Mouse (Mus musculus) left cerebral cortex, adult 9 months (tissue): ENCODE measurements around the gene Isg15.
A peak's percentile ranks its signal among the peaks of the same experiment; 100 is the strongest.

Source experiments
- DNase-seq, 2 experiments: peaks; one replicate each; pipeline ENCODE4 v3.0.0; 2022; ENCODE audit warnings: low spot score in 2 of 2

The Isg15 gene

GRCm38 (mm10) chr4:156200623-156201475, at the start of gene Isg15:
Isg15 (minus strand) TSS chr4:156200818.
- DNase-seq: no peak

- no peak for DNase-seq
Measured at GRCm38 (mm10) chr4:156249567-156249966, 48.9 kb upstream of the Isg15 start.

GRCm38 (mm10) chr4:156236651-156237447, 36.2 kb upstream of the Isg15 start:
- no peak for DNase-seq

- peak; percentile 59 to 82 for DNase-seq
Measured at GRCm38 (mm10) chr4:156235808-156236533, 35.4 kb upstream of the Isg15 start, which contains the start of gene Noc2l. Noc2l (plus strand) TSS chr4:156236010.

GRCm38 (mm10) chr4:156235360-156235770, 34.7 kb upstream of the Isg15 start:
- no peak for DNase-seq

- peak in 1 of 2 experiments; percentile 65 for DNase-seq
Measured at GRCm38 (mm10) chr4:156234701-156235213, 34.1 kb upstream of the Isg15 start, which contains the start of gene Plekhn1. Plekhn1 (minus strand) TSS chr4:156234857.

- no peak for DNase-seq
Measured at GRCm38 (mm10) chr4:156234021-156234501, 33.4 kb upstream of the Isg15 start.

GRCm38 (mm10) chr4:156228393-156229024, 27.9 kb upstream of the Isg15 start:
- peak in 1 of 2 experiments; percentile 40 for DNase-seq

GRCm38 (mm10) chr4:156227752-156228392, 27.3 kb upstream of the Isg15 start:
- no peak for DNase-seq

- no peak for DNase-seq
Measured at GRCm38 (mm10) chr4:156224276-156224675, 23.7 kb upstream of the Isg15 start.

- no peak for DNase-seq
Measured at GRCm38 (mm10) chr4:156219936-156220335, 19.3 kb upstream of the Isg15 start.

GRCm38 (mm10) chr4:156217838-156218237, 17.2 kb upstream of the Isg15 start:
- DNase-seq: no peak

GRCm38 (mm10) chr4:156217022-156217669, 16.5 kb upstream of the Isg15 start:
- DNase-seq: no peak

- no peak for DNase-seq
Measured at GRCm38 (mm10) chr4:156216196-156216595, 15.6 kb upstream of the Isg15 start.

GRCm38 (mm10) chr4:156215649-156216048, 15.0 kb upstream of the Isg15 start, which contains the start of gene Perm1:
Perm1 (plus strand) TSS chr4:156215868.
- no peak for DNase-seq

- no peak for DNase-seq
Measured at GRCm38 (mm10) chr4:156213134-156213533, 12.5 kb upstream of the Isg15 start.

- DNase-seq: no peak
Measured at GRCm38 (mm10) chr4:156209963-156210635, 9.5 kb upstream of the Isg15 start.

- DNase-seq: no peak
Measured at GRCm38 (mm10) chr4:156208872-156209271, 8.3 kb upstream of the Isg15 start.

- DNase-seq: no peak
Measured at GRCm38 (mm10) chr4:156203413-156204131, 3.0 kb upstream of the Isg15 start.
